Mouse (Mus musculus) lung, embryonic 14.5 days (tissue): ENCODE measurements around the gene Prrc2c. TPM values are rescaled to one million over a fixed set of nuclear protein-coding genes. Genes with fewer than 3 reads are reported as not detected.

Experiments
- ATAC-seq: fragments of 200-750 bp; cut with Nextera tagmentation; 2 replicates; pipeline ENCODE4 v1.8.0; 2017; ENCODE audit warnings: mild to moderate bottlenecking, moderate TSS enrichment, moderate library complexity; ENCODE audit not compliant: insufficient read depth
- DNase-seq: peaks from one replicate; pipeline ENCODE4 v3.0.0-alpha.2; 2015
- H3K27ac ChIP-seq: fragments of 300-500 bp; sonication (generic); 2 replicates; pipeline ENCODE4 v1.5.1; 2014; ENCODE audit warnings: low read depth, mild to moderate bottlenecking, moderate library complexity
- H3K27me3 ChIP-seq: fragments of 300-500 bp; sonication (generic); 2 replicates; pipeline ENCODE4 v1.6.1; 2014; ENCODE audit warnings: low read length, control low read depth; ENCODE audit not compliant: insufficient read depth
- H3K36me3 ChIP-seq: fragments of 300-500 bp; sonication (generic); 2 replicates; pipeline ENCODE4 v1.6.1; 2014; ENCODE audit warnings: control low read depth; ENCODE audit not compliant: insufficient read depth
- H3K4me1 ChIP-seq: fragments of 300-500 bp; sonication (generic); 2 replicates; pipeline ENCODE4 v1.6.1; 2014; ENCODE audit warnings: antibody characterized with exemption, control low read depth; ENCODE audit not compliant: insufficient read depth
- H3K4me2 ChIP-seq: fragments of 300-500 bp; sonication (generic); 2 replicates; pipeline ENCODE4 v1.6.1; 2014; ENCODE audit warnings: mild to moderate bottlenecking
- H3K4me3 ChIP-seq: fragments of 300-500 bp; sonication (generic); 2 replicates; pipeline ENCODE4 v1.5.1; 2014; ENCODE audit warnings: low read depth, low read length
- H3K9ac ChIP-seq: fragments of 300-500 bp; sonication (generic); 2 replicates; pipeline ENCODE4 v1.6.1; 2014
- H3K9me3 ChIP-seq: fragments of 300-500 bp; sonication (generic); 2 replicates; pipeline ENCODE4 v1.6.1; 2016; ENCODE audit warnings: low read depth, low read length, control low read depth
- CTCF ChIP-seq: IDR thresholded peaks from 2 replicates; pipeline ENCODE4 v1.5.1; 2016; ENCODE audit warnings: antibody characterized with exemption, low read depth
- WGBS: fragments of 180-500 bp; shearing (Covaris S2); extraction: QIAGEN DNeasy Blood & Tissue Kit; methylation state at CpG from one replicate; pipeline ENCODE4 v1.1.7; 2014; 5-methylcytosine and 5-hydroxymethylcytosine counted together
- polyA plus RNA-seq: library from polyadenylated mRNA; unstranded; fragments of >200 nt; fragmentation: Nextera tagmentation; extraction: Ambion mirVana; gene quantifications from 2 replicates; pipeline ENCODE4 v1.2.1, GENCODE M21; 2014

Prrc2c gene
- polyA plus RNA-seq, 1 experiment from 2014 or later = 178 TPM

DNA sequence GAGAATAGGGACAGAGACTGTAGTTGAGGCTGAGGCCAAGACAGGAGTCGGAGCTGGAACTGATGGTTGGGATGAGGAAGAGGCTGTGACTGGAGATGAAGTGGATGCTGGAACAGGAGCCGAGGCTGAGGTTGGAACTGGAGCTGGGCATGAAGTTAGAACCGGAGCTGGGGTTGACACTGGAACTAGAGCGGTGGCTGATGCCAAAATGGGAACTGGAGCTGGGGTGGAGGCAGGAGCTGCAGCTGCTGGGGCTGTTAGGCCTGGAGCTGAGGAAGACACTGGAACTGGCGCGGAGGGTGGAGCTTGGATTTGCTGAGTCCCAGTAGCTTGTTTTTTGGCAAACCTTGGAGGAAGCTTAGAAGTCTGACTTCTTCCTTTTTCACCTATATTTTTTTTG, 42.5 kb downstream of the Prrc2c start:
- Histone ChIP-seq H3K4me2 (no peak overlapping the region), H3K9ac (no peak overlapping the region), H3K27me3 (no peaks in the 10 kb centered on the region), H3K36me3 (peaks cover 83% of the 10 kb centered on the region), H3K9me3 (no peaks in the 10 kb centered on the region), H3K4me1 (no peaks in the 10 kb centered on the region), H3K4me3 (no peak overlapping the region), H3K27ac (no peak overlapping the region)
- DNase-seq (no peak), ATAC-seq (no peak)
- 86% methylated on average over 6 of the region's 6 CpGs for WGBS
- TF ChIP-seq CTCF = no peak

- Histone ChIP-seq H3K27ac (no peak overlapping the region), H3K9ac (no peak overlapping the region)
- 78% methylated on average over 2 of the region's 2 CpGs for WGBS
Measured at GRCm38 (mm10) chr1:162693721-162694120, 46.6 kb downstream of the Prrc2c start.

GRCm38 (mm10) chr1:162665486-162666174, 74.7 kb downstream of the Prrc2c start:
- no peak for TF ChIP-seq CTCF
- Histone ChIP-seq H3K9ac (peak overlapping the region; percentile 30), H3K9me3 (no peaks in the 10 kb centered on the region), H3K27ac (no peak overlapping the region), H3K36me3 (peaks cover 13% of the 10 kb centered on the region), H3K4me3 (peak overlapping the region; percentile 17; the same call in 1 of the 2 replicates), H3K4me2 (peak overlapping the region; percentile 59), H3K27me3 (no peaks in the 10 kb centered on the region), H3K4me1 (no peaks in the 10 kb centered on the region)
- 3% methylated on average over 11 of the region's 11 CpGs for WGBS
- ATAC-seq (peak; percentile 86), DNase-seq (peak; percentile 67)

More at GRCm38 (mm10) chr1:162693721-162694120, 46.6 kb downstream of the Prrc2c start:
- Histone ChIP-seq H3K4me1 (no peaks in the 10 kb centered on the region), H3K9me3 (no peaks in the 10 kb centered on the region), H3K4me3 (no peak overlapping the region), H3K27me3 (no peaks in the 10 kb centered on the region), H3K36me3 (peaks cover 89% of the 10 kb centered on the region), H3K4me2 (no peak overlapping the region)
- no peak for TF ChIP-seq CTCF
- ATAC-seq = no peak
- no peak for DNase-seq

DNA sequence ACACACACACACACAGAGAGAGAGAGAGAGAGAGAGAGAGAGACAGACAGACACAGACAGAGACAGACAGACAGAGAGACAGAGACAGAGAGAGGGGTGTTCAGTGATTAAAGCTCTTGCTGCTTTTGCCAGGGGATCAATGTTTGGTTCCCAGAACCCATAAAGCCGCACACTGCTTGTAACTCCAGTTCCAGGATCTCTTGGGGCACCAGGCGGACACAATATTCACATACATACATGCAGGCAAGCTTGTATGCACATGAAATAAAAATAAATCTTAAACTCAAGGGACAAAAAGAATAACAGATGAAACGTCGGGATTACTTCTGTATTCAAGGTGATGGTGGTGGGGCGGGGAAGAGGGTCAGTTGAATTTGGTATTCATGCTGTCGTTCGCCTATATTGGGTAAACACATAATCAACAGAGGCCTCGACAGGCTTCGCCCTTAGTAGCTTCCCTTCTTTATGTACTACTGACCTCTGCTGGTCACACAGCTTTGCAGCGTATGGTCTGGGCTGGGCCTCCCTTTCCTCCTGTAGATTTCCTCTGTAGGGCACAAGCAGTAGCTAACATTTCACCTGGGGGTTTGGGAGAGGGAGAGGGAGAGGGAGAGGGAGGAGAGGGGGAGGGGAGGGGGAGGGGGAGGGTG, 75.4 kb downstream of the Prrc2c start:
- Histone ChIP-seq H3K27ac (no peak overlapping the region), H3K36me3 (peaks cover 6% of the 10 kb centered on the region), H3K4me2 (0 out of 2 replicates have a peak overlapping the region, but pooled peaks have one; percentile 5), H3K27me3 (no peaks in the 10 kb centered on the region), H3K9ac (no peak overlapping the region), H3K9me3 (no peaks in the 10 kb centered on the region), H3K4me1 (no peaks in the 10 kb centered on the region), H3K4me3 (no peak overlapping the region)
- ATAC-seq (peak; percentile 98), DNase-seq (peak; percentile 94)
- TF ChIP-seq CTCF = peak; percentile 89
- 11% methylated on average over 10 of the region's 10 CpGs for WGBS

DNA sequence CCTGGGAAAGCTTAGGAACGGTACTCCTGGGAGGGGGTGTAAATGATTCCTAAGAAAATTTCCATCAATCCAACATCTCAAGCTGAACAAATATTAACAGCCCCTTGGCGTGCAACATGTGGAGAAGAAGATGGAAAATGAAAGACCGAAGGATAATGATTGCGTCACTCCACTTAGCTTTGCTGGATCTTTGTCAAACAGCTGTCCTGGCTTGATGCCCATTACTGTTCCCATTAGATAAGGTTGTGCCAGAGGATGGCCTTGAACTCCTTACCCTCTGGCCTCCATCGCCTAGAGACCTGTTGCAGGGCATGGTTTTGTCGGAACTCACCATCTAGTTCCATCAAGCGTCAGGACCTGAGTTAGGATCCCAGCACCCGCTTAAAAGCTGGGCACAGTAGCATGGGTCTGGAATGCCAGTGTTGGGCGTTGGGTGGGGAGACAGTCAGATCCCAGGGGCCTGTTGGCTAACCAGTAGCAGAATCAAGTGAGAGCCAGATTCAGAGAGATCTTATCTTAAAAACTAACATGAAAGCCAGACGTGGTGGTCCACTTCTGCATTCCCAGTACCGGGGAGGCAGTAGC, 80.0 kb downstream of the Prrc2c start:
- Histone ChIP-seq H3K27ac (no peak overlapping the region), H3K4me1 (no peaks in the 10 kb centered on the region), H3K36me3 (no peaks in the 10 kb centered on the region), H3K4me2 (no peak overlapping the region), H3K27me3 (no peaks in the 10 kb centered on the region), H3K4me3 (no peak overlapping the region), H3K9ac (no peak overlapping the region), H3K9me3 (no peaks in the 10 kb centered on the region)
- WGBS = 64% methylated on average over 11 of the region's 11 CpGs
- no peak for ATAC-seq
- no peak for TF ChIP-seq CTCF
- DNase-seq = peak; percentile 46

DNA sequence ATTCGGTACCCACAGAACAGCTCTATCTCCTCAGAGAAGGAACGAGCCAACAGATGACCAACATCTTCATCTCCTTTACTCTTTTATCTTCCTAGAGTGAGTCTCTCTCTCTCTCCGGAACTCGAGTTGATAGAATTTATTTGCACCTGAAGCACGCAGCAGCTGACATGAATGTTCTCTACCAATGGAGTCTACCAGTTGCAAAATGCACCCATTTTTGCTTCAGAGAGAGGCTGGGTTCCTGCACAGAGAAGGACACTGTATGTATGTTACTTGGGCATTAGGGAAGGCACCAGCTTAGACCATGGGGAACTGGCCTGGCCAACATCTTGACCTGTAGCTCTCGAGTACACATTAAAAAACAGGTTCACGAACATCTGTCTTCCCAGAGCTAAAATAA, 82.2 kb downstream of the Prrc2c start, which contains the start of gene Myocos:
Gene Myocos (minus strand): TSS at position 101 of the 400 bp plus-strand sequence.
- Histone ChIP-seq H3K4me3 (no peak within 1 kb of the TSS), H3K9ac (no peak within 1 kb of the TSS)
- 87% methylated on average over 7 of the region's 7 CpGs for WGBS

DNA sequence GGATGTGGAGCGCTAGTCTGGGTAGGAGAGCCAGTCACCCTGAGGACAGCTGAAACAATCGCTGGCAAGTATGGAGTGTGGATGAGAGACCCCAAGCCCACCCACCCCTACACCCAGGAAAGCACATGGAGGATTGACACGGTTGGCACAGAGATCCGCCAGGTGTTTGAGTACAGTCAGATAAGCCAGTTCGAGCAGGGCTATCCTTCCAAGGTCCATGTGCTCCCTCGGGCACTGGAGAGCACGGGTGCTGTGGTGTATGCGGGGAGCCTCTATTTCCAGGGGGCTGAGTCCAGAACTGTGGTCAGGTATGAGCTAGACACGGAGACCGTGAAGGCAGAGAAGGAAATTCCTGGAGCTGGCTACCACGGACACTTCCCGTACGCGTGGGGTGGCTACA, 91.9 kb downstream of the Prrc2c start:
- 85% methylated on average over 14 of the region's 14 CpGs for WGBS
- Histone ChIP-seq H3K36me3 (no peaks in the 10 kb centered on the region), H3K27me3 (no peaks in the 10 kb centered on the region), H3K4me1 (no peaks in the 10 kb centered on the region), H3K4me3 (no peak overlapping the region), H3K9me3 (no peaks in the 10 kb centered on the region), H3K9ac (no peak overlapping the region), H3K4me2 (no peak overlapping the region), H3K27ac (no peak overlapping the region)
- DNase-seq (no peak), ATAC-seq (no peak)
- TF ChIP-seq CTCF = no peak

More for the DNA sequence above, 82.2 kb downstream of the Prrc2c start, which contains the start of gene Myocos:
- H3K4me2 ChIP-seq = no peak within 1 kb of the TSS
- no peaks in the 10 kb centered on the region for H3K27me3 ChIP-seq
- DNase-seq (no peak), ATAC-seq (no peak)
- no peaks in the 10 kb centered on the region for H3K4me1 ChIP-seq
- no peaks in the 10 kb centered on the region for H3K36me3 ChIP-seq
- TF ChIP-seq CTCF = no peak
- H3K27ac ChIP-seq = no peak within 1 kb of the TSS
- H3K9me3 ChIP-seq = no peaks in the 10 kb centered on the region
